Mouse (Mus musculus): ENCODE results near the gene Phb.
"Not testable (repeated sequence)": the region's sequence is repeated elsewhere in the genome, so short reads cannot be mapped to it uniquely, and the experiment has no call there.

Phb gene

DNA sequence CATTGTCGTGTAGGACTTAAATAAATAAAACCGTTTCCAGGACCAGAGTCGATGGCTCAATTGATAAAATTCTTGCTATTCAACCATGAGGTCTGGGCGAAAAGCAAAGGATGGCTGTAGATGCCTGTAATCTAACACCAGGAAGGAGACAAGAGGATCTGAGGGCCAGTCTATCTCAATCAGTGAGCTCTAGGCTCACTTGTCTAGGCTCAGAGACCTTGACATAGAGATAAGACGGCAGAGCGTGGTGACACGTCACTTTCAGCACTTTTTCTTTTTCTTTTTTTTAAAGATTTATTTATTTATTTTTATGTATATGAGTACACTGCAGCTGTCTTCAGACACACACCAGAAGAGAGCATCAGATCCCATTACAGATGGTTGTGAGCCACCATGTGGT lies 17.2 kb upstream of the Phb start:
- intact Hi-C loops (cut with DNase I): loop anchor here (5.0 kb wide), 1 partner anchor 72 kb away; no protein-coding TSS in a partner anchor

GRCm38 (mm10) chr11:95650001-95650400 lies 16.8 kb upstream of the Phb start:
- intact Hi-C loops (cut with DNase I): no loop called here

GRCm38 (mm10) chr11:95650981-95651380 lies 15.8 kb upstream of the Phb start:
- intact Hi-C loops (cut with DNase I): no loop called here

GRCm38 (mm10) chr11:95657449-95657848 lies 9.3 kb upstream of the Phb start:
- intact Hi-C loops (cut with DNase I): no loop called here

GRCm38 (mm10) chr11:95667177-95667576 lies 420 bp downstream of the Phb start:
- intact Hi-C loops (cut with DNase I): no loop called here

DNA sequence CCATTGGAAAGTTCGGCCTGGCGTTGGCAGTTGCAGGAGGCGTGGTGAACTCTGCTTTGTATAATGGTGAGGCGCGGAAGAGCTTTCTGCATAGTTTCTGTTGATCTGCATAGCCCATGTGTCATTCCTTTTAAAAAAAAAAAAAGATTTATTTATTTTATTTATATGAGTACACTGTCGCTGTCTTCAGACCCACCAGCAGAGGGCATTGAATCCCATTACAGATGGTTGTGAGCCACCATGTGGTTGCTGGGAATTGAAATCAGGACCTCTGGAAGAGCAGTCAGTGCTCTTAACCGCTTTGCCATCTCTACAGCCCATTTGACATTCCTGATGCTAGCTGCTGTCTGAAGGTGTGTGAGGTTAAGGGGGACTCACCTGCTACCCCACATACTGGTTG lies 1.3 kb downstream of the Phb start:
- intact Hi-C loops (cut with DNase I): not testable (repeated sequence)

GRCm38 (mm10) chr11:95675498-95675897 lies 8.7 kb downstream of the Phb start:
- intact Hi-C loops (cut with DNase I): no loop called here

- intact Hi-C loops (cut with DNase I): no loop called here
These were observed 9.6 kb downstream of the Phb start for GRCm38 (mm10) chr11:95676307-95676706.

GRCm38 (mm10) chr11:95677925-95678701 lies 11.4 kb downstream of the Phb start:
- intact Hi-C loops (cut with DNase I): no loop called here

- intact Hi-C loops (cut with DNase I): no loop called here
These were observed 15.3 kb downstream of the Phb start for GRCm38 (mm10) chr11:95681995-95682601.

GRCm38 (mm10) chr11:95682946-95683345 lies 16.2 kb downstream of the Phb start:
- intact Hi-C loops (cut with DNase I): no loop called here

GRCm38 (mm10) chr11:95686031-95686430 lies 19.3 kb downstream of the Phb start:
- intact Hi-C loops (cut with DNase I): loop anchor here (1.0 kb wide), 1 partner anchor 64 kb away; no protein-coding TSS in a partner anchor

DNA sequence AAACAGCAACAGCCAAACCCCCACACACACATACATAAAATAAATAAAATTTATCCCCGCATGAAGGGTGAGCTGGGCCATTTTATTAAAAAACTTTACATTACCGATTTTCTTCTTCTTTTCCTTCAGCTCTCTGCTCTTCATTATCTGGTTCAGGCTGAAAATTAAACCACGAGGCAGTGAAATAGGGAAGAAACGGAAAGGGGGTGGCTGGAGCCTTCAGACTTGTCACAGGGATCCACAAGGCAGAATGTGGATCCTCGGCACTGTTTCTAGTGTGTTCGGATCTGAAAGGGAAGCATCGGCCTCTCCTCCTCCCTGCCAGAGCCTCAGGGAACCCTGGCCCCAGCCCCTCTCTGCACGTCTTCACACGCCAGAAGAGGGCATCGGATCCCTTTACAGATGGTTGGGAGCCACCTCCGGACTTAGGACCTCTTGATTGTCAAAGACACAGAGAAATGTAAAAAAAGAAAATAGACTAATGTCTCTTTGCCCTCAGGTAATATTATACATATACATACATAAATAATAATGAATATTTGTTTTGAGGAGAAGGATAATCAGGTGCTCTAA lies 20.4 kb downstream of the Phb start:
- intact Hi-C loops (cut with DNase I): no loop called here

DNA sequence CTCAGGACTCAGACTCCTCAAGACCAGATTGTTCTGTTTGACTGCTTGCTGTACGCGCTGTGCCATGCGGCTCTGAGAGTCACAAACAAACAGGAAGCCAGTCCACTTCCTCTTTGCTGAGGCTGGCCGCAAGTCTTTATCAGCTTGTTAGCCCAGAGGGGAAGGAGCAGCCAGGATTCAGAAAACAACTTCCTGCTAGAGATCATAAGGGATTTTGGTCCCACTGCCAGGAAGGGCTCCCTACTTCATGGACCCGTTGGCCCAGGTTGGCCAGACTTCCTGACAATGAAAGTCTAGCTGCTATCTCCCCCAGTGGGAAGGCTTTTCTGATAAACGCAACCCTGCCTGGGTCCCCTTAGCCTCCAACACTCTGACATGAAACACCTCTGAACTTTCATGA lies 21.8 kb downstream of the Phb start:
- intact Hi-C loops (cut with DNase I): no loop called here

GRCm38 (mm10) chr11:95688981-95689380 lies 22.2 kb downstream of the Phb start:
- intact Hi-C loops (cut with DNase I): no loop called here

DNA sequence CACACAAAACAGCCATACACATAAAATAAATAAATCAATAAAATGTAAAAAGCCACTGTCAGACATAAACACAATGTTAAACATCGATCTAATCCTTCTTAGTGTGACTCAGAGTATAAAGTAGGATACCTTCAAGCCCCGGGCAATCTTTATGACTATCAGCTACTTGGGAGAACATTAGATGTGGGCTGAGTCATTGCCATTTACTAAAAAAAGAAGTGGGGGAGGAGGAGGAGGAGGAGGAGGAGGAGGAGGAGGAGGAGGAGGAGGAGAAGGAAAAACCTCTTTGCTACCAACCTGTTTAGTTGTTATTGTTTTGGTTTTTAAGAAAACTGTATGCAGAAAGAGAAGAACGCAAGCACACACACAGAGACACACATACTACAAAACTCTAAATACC lies 22.8 kb downstream of the Phb start:
- intact Hi-C loops (cut with DNase I): no loop called here

DNA sequence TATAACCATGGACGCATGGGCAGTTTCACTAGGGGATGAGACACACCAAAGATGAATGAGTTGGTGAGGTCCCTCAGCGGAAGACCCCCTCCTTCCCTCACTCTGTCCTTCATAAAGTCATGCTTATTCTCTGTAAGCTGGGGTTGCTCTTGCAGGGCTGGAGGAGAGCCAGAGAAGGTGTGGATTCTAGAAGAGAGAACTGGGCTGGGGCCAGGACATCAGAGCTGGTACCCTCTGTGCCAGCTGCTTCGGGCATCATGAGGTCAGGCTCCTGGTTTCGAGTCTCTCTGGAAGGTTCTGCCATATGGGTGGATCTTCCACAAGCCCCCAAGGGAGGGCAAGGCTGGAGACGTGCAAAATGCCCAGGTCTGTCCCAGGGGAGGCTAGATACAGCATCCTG lies 31.8 kb downstream of the Phb start:
- intact Hi-C loops (cut with DNase I): no loop called here

GRCm38 (mm10) chr11:95700778-95701739 lies 34.3 kb downstream of the Phb start:
- intact Hi-C loops (cut with DNase I): no loop called here

- intact Hi-C loops (cut with DNase I): no loop called here
These were observed 37.5 kb downstream of the Phb start for GRCm38 (mm10) chr11:95704032-95704969.

DNA sequence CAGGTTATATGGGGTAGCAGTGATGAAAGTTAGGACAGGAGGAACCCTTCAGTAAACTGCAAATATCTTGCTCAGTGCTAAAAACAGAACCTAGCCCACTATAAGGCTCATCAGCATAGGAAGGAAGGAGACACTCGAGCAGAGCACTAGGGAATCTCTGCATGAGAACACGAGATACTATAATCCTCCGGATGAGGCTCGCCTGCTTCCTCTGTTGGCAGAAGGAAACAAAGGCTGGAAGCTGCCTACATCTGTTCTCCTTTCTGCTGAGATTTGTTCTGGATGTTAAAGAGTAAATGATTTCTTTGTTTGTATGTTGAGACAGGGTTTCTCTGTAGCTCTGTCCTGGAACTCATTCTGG lies 38.2 kb downstream of the Phb start:
- intact Hi-C loops (cut with DNase I): no loop called here

Measured in adrenal gland (tissue).